Mouse (Mus musculus): ENCODE measurements around the gene Ly6g5c. TPM values are rescaled to one million over a fixed set of nuclear protein-coding genes. Genes with fewer than 3 reads are reported as not detected.

The Ly6g5c gene
- polyA plus RNA-seq, 1 experiment from 2014 or later, result not detected

DNA sequence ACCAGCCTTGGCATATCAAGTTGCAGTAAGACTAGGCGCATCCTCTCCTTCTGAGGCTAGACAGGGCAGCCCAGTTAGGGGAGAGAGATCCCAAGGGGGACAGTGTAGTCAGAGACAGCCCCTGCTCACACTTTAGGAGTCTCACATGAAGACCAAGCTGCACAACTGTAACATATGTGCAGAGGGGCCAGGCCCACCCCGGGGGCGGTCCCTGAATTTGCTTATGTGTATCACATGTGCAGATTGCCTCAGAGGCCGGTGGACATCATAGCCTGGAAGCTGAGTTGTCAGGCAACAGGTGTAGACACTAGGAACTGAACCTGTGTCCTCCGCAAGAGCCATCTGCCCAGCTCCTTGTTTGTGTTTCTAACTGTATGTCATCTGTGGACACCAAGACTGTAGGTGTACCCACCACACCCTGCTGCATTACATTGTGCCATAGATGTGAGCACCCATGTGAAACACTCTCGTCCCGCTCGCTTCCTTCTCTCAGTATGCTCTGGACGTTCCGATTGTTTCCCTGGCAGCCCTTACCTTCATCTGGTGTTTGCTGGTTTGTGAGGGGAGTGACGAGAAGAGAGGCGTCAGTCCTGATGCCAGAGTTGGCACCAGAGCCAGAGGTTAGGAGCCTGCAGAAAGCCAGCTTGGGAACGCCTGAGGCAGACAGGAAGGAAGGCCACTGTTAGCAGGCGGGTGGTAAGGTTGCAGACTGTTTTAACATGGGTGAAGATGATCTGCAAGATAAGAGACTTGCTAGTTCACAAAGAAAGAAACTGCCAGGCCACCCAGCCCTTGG lies 15.5 kb upstream of the Ly6g5c start:
- Histone ChIP-seq H3K27me3 (ENCODE audit: insufficient read depth, low read length) (no peaks in the 10 kb centered on the region), H3K4me2 (replicated peaks; ENCODE audit: low read depth, low read length) (no peak overlapping the region), H3K9ac (replicated peaks; ENCODE audit: low read length) (no peak overlapping the region), H3K4me3 (ENCODE audit: low read length) (no peak overlapping the region), H3K9me3 (ENCODE audit: low read length) (no peaks in the 10 kb centered on the region), H3K4me1 (ENCODE audit: insufficient read depth, low read length) (peaks cover 23% of the 10 kb centered on the region), H3K36me3 (ENCODE audit: insufficient read depth, low read length) (peaks cover 48% of the 10 kb centered on the region), H3K27ac (ENCODE audit: low read length) (peak overlapping the region; percentile 53; the same call in 1 of the 2 replicates)
- WGBS, result 75% methylated on average over 14 of the region's 14 CpGs
- no peak for ATAC-seq (ENCODE audit: low FRiP score, low TSS enrichment)

- ATAC-seq (ENCODE audit: low FRiP score, low TSS enrichment), result no peak
- 90% methylated on average over 15 of the region's 15 CpGs for WGBS
- no peak overlapping the region for H3K4me2 ChIP-seq (replicated peaks; ENCODE audit: low read depth, low read length)
Observed at GRCm38 (mm10) chr17:35094475-35095365, 13.4 kb upstream of the Ly6g5c start.

GRCm38 (mm10) chr17:35096597-35096996 lies 11.5 kb upstream of the Ly6g5c start:
- Histone ChIP-seq H3K27ac (ENCODE audit: low read length) (no peak overlapping the region), H3K27me3 (ENCODE audit: insufficient read depth, low read length) (no peaks in the 10 kb centered on the region), H3K9me3 (ENCODE audit: low read length) (no peaks in the 10 kb centered on the region), H3K9ac (replicated peaks; ENCODE audit: low read length) (peak overlapping the region; percentile 35; the same call in 1 of the 2 replicates), H3K4me3 (ENCODE audit: low read length) (no peak overlapping the region), H3K4me2 (replicated peaks; ENCODE audit: low read depth, low read length) (no peak overlapping the region), H3K4me1 (ENCODE audit: insufficient read depth, low read length) (peaks cover 28% of the 10 kb centered on the region), H3K36me3 (ENCODE audit: insufficient read depth, low read length) (peaks cover 72% of the 10 kb centered on the region)
- ATAC-seq (ENCODE audit: low FRiP score, low TSS enrichment), result no peak
- WGBS, result 78% methylated on average over 12 of the region's 12 CpGs

More at GRCm38 (mm10) chr17:35094475-35095365, 13.4 kb upstream of the Ly6g5c start:
- H3K4me1 ChIP-seq (ENCODE audit: insufficient read depth, low read length), result peaks cover 23% of the 10 kb centered on the region
- H3K9ac ChIP-seq (replicated peaks; ENCODE audit: low read length), result no peak overlapping the region
- no peak overlapping the region for H3K4me3 ChIP-seq (ENCODE audit: low read length)
- no peaks in the 10 kb centered on the region for H3K9me3 ChIP-seq (ENCODE audit: low read length)
- H3K27me3 ChIP-seq (ENCODE audit: insufficient read depth, low read length), result no peaks in the 10 kb centered on the region
- peaks cover 60% of the 10 kb centered on the region for H3K36me3 ChIP-seq (ENCODE audit: insufficient read depth, low read length)
- no peak overlapping the region for H3K27ac ChIP-seq (ENCODE audit: low read length)

- no peak for ATAC-seq (ENCODE audit: low FRiP score, low TSS enrichment)
- Histone ChIP-seq H3K4me2 (replicated peaks; ENCODE audit: low read depth, low read length) (no peak overlapping the region), H3K4me1 (ENCODE audit: insufficient read depth, low read length) (peaks cover 33% of the 10 kb centered on the region), H3K27ac (ENCODE audit: low read length) (no peak overlapping the region), H3K27me3 (ENCODE audit: insufficient read depth, low read length) (no peaks in the 10 kb centered on the region), H3K9ac (replicated peaks; ENCODE audit: low read length) (peak overlapping the region; percentile 35; the same call in 1 of the 2 replicates), H3K36me3 (ENCODE audit: insufficient read depth, low read length) (peaks cover 74% of the 10 kb centered on the region), H3K9me3 (ENCODE audit: low read length) (no peaks in the 10 kb centered on the region), H3K4me3 (ENCODE audit: low read length) (no peak overlapping the region)
- WGBS, result 72% methylated on average over 12 of the region's 12 CpGs
Observed at GRCm38 (mm10) chr17:35097164-35097655, 10.9 kb upstream of the Ly6g5c start.

GRCm38 (mm10) chr17:35100196-35100765 lies 7.8 kb upstream of the Ly6g5c start:
- Histone ChIP-seq H3K27me3 (ENCODE audit: insufficient read depth, low read length) (no peaks in the 10 kb centered on the region), H3K36me3 (ENCODE audit: insufficient read depth, low read length) (peaks cover 65% of the 10 kb centered on the region), H3K4me3 (ENCODE audit: low read length) (no peak overlapping the region), H3K27ac (ENCODE audit: low read length) (peak overlapping the region; percentile 31; the same call in 1 of the 2 replicates), H3K4me1 (ENCODE audit: insufficient read depth, low read length) (peaks cover 34% of the 10 kb centered on the region), H3K4me2 (replicated peaks; ENCODE audit: low read depth, low read length) (no peak overlapping the region), H3K9me3 (ENCODE audit: low read length) (no peaks in the 10 kb centered on the region), H3K9ac (replicated peaks; ENCODE audit: low read length) (no peak overlapping the region)
- 48% methylated on average over 10 of the region's 10 CpGs for WGBS
- peak; percentile 40 for ATAC-seq (ENCODE audit: low FRiP score, low TSS enrichment)

GRCm38 (mm10) chr17:35101161-35101560 lies 6.9 kb upstream of the Ly6g5c start:
- H3K9ac ChIP-seq (replicated peaks; ENCODE audit: low read length), result no peak overlapping the region
- H3K9me3 ChIP-seq (ENCODE audit: low read length), result no peaks in the 10 kb centered on the region
- peak overlapping the region; percentile 54 for H3K27ac ChIP-seq (ENCODE audit: low read length)
- H3K4me2 ChIP-seq (replicated peaks; ENCODE audit: low read depth, low read length), result no peak overlapping the region
- no peak for ATAC-seq (ENCODE audit: low FRiP score, low TSS enrichment)
- H3K36me3 ChIP-seq (ENCODE audit: insufficient read depth, low read length), result peaks cover 60% of the 10 kb centered on the region
- no peaks in the 10 kb centered on the region for H3K27me3 ChIP-seq (ENCODE audit: insufficient read depth, low read length)
- H3K4me3 ChIP-seq (ENCODE audit: low read length), result no peak overlapping the region
- 68% methylated on average over 11 of the region's 11 CpGs for WGBS
- peaks cover 39% of the 10 kb centered on the region for H3K4me1 ChIP-seq (ENCODE audit: insufficient read depth, low read length)

GRCm38 (mm10) chr17:35102299-35102698 lies 5.8 kb upstream of the Ly6g5c start:
- WGBS, result 50% methylated on average over 8 of the region's 8 CpGs
- H3K4me3 ChIP-seq (ENCODE audit: low read length), result no peak overlapping the region
- H3K9me3 ChIP-seq (ENCODE audit: low read length), result no peaks in the 10 kb centered on the region
- no peak overlapping the region for H3K4me2 ChIP-seq (replicated peaks; ENCODE audit: low read depth, low read length)
- peak overlapping the region; percentile 54 for H3K27ac ChIP-seq (ENCODE audit: low read length)
- no peaks in the 10 kb centered on the region for H3K27me3 ChIP-seq (ENCODE audit: insufficient read depth, low read length)
- ATAC-seq (ENCODE audit: low FRiP score, low TSS enrichment), result 0 out of 2 replicates have a peak, but pooled peaks have one; percentile 1
- peaks cover 49% of the 10 kb centered on the region for H3K36me3 ChIP-seq (ENCODE audit: insufficient read depth, low read length)
- peaks cover 42% of the 10 kb centered on the region for H3K4me1 ChIP-seq (ENCODE audit: insufficient read depth, low read length)
- peak overlapping the region; percentile 37; the same call in 1 of the 2 replicates for H3K9ac ChIP-seq (replicated peaks; ENCODE audit: low read length)

- ATAC-seq (ENCODE audit: low FRiP score, low TSS enrichment), result peak; percentile 44; the same call in 1 of the 2 replicates
- peaks cover 42% of the 10 kb centered on the region for H3K4me1 ChIP-seq (ENCODE audit: insufficient read depth, low read length)
- no peak overlapping the region for H3K4me3 ChIP-seq (ENCODE audit: low read length)
- H3K9me3 ChIP-seq (ENCODE audit: low read length), result no peaks in the 10 kb centered on the region
- 0 out of 2 replicates have a peak overlapping the region, but pooled peaks have one; percentile 41 for H3K9ac ChIP-seq (replicated peaks; ENCODE audit: low read length)
- H3K36me3 ChIP-seq (ENCODE audit: insufficient read depth, low read length), result peaks cover 42% of the 10 kb centered on the region
- no peak overlapping the region for H3K4me2 ChIP-seq (replicated peaks; ENCODE audit: low read depth, low read length)
- H3K27ac ChIP-seq (ENCODE audit: low read length), result peak overlapping the region; percentile 61; the same call in 1 of the 2 replicates
- WGBS, result 50% methylated on average over 6 of the region's 6 CpGs
- no peaks in the 10 kb centered on the region for H3K27me3 ChIP-seq (ENCODE audit: insufficient read depth, low read length)
Observed at GRCm38 (mm10) chr17:35103221-35103690, 4.8 kb upstream of the Ly6g5c start.

DNA sequence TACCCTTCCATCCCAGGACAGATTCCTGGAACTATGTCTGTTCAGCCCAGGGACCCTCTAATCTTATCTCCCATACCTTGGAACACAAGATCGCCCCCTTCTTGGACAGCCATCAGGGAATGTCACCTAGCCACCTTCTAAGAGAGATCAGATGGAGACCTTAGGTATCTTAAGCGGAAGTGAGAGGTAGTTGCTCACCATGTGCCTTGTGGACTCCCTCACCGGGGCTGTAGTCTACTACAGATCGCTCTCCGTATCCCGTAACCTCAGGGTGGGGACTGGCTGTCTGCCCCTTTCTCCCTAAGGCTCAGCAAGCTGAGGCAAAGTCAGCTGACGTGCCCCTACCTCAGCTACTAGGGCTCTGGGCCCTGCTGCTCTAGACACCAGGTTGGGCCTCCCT lies 4.0 kb upstream of the Ly6g5c start:
- no peak for ATAC-seq (ENCODE audit: low FRiP score, low TSS enrichment)
- WGBS, result 93% methylated on average over 7 of the region's 7 CpGs
- H3K4me1 ChIP-seq (ENCODE audit: insufficient read depth, low read length), result peaks cover 42% of the 10 kb centered on the region
- peak overlapping the region; percentile 61; the same call in 1 of the 2 replicates for H3K27ac ChIP-seq (ENCODE audit: low read length)
- H3K36me3 ChIP-seq (ENCODE audit: insufficient read depth, low read length), result peaks cover 35% of the 10 kb centered on the region
- no peak overlapping the region for H3K4me3 ChIP-seq (ENCODE audit: low read length)
- H3K27me3 ChIP-seq (ENCODE audit: insufficient read depth, low read length), result no peaks in the 10 kb centered on the region
- no peak overlapping the region for H3K4me2 ChIP-seq (replicated peaks; ENCODE audit: low read depth, low read length)
- no peaks in the 10 kb centered on the region for H3K9me3 ChIP-seq (ENCODE audit: low read length)
- no peak overlapping the region for H3K9ac ChIP-seq (replicated peaks; ENCODE audit: low read length)
